ENCODE assay signal across 1 mouse cellular context in the genomic region with DNA sequence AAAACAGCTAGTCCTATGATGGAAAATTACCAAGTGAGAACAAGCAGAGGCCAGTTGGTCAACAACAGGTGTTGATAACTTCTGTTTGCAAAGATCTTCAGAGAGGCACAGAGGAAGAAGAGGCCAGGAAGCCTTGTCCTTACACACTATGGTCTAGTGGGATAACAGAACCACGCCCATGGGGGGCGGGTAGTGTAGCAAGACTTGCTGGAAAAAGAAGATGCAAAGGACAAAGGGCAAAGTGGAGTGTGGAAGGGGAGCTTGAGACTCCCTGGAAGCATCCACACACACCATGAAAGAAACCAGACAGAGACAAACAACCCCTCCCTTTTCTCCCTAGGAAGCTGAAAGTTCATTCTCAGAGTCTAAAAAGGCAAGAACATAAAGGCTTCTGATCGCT.
A peak's percentile ranks its signal among the peaks of the same experiment; 100 is the strongest.
TF ChIP-seq lines count a peak whose summit lies in the region.

No protein-coding gene starts in this region.

TF ChIP-seq in MEL, 35 proteins besides CTCF, POLR2A, EP300 and RAD21:
- TF ChIP-seq MYC (IDR thresholded peaks at IDR 0.05; ENCODE audit: low read depth, low read length): no peak
- TF ChIP-seq TAL1 (IDR thresholded peaks at IDR 0.05; ENCODE audit: low read length): 0 out of 2 replicates have a peak, but pooled peaks have one; percentile 14
- TF ChIP-seq MAX (IDR thresholded peaks at IDR 0.05; ENCODE audit: low read length): no peak
